Mouse (Mus musculus): ENCODE measurements around the gene F11r.
A peak's percentile ranks its signal among the peaks of the same experiment; 100 is the strongest.

The F11r gene

GRCm38 (mm10) chr1:171437264-171438013, at the start of gene F11r:
Gene F11r, plus strand, starts transcription at chr1:171437535.
- peak; percentile 68 for DNase-seq

DNA sequence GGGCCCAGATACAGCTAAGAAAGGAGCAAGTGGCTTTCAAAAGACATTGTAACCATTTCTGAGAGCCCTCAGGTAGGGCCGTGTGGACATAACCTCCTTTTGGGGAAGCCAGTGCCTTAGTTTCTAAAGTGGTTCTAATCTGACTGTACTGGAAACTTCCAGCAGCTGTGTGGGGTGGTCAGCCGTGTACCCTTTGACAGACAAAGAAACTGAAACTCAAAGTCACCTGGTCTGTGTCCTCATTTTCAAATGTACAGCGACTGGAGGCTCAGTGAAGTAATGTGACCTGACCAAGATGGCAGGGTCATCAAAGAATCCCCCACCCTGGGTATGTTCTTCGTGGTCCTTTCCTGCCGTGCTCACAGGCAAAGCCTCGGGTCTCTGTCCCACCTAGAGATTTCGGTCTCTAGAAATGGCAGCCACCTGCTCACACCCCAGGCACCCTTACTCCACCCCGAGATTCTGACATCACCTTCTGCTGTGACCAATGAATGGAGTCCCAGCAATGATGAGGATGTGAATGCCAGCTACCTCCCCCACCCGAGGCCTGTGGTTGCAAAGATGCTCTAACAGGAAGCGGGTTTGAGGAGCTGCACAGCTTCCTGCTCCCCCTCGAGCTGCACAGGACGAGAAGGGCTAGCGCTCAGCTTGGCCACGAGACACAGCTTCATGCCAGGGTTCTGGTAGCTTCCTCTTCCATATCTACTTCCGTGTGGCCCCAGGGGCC, 48.8 kb upstream of the F11r start, which contains the start of gene Arhgap30:
Arhgap30 (plus strand) TSS at position 579 of the 727 bp plus-strand sequence.
- no peak for DNase-seq

DNA sequence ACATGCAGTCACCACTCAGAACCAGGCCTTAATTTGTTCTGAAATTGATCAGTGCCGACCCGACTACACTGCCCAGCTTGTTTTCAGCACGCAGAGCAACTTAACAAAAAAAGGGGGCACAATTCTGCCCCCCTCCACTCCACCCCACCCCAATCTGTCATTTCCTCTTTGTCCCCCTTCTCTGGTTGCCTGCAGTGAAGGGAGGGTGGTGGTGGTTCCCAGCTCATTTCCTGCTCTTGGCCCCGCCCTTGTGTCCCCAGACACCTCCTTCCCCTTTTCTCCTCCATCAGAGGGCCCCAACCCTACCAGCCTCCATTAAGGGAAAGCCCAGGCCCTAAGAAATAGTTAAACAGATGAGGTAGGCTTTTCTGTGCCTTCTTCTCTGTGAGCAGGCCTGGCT, 47.2 kb upstream of the F11r start:
- no peak for DNase-seq

DNA sequence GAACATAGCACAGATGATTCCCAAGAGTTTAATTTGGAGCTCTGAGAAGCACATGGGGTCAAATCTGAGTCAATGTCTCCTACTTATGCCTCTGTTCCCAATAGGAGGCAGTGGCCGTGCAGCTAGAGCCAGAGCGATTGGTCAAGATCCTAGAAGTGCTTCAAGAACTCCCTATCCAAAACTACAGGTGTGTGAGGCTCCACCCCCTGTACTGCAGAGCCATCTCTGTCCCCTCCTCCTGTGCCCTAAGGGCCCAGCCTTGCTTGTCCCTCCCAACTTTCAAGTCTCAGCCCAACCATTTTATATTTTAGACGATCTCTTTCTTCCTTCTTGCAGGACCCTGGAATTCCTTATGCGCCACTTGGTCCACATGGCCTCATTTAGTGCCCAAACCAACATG, 35.5 kb upstream of the F11r start:
- DNase-seq, result no peak

DNA sequence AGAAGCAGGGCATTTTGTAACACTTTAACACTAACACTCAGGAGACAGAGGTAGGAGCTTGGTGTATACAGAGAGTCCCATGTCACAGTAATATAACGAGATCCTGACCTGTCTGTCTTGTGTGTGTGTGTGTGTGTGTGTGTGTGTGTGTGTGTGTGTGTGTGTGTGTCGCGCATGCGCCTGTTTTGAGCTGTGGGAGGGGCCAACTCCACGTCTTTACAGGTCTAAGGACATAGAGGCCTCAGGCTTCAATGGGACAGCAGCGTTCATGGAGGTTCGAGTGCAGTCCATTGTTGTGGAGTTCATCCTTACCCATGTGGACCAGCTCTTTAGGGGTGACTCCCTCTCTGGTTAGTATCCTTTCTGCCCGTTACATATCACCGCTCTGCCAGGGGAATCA, 34.3 kb upstream of the F11r start:
- DNase-seq, result no peak

DNA sequence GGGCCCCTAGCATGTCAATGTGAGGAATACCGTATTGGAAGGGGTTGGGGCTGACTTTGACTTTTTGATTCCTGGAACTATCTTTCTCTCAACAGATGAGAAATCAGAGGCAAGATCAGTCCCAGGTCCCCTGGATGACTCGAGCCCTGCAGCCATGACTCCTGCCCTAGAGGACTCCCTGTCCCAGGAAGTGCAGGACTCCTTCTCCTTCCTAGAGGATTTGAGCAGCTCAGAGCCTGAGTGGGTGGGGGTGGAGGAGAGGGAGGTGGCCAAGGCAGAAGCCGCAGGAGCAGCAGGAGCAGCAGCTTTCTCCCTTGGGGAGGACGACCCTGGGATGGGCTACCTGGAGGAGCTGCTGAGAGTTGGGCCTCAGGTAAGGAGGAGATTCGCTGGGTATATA, 30.1 kb upstream of the F11r start:
- DNase-seq, result no peak

DNA sequence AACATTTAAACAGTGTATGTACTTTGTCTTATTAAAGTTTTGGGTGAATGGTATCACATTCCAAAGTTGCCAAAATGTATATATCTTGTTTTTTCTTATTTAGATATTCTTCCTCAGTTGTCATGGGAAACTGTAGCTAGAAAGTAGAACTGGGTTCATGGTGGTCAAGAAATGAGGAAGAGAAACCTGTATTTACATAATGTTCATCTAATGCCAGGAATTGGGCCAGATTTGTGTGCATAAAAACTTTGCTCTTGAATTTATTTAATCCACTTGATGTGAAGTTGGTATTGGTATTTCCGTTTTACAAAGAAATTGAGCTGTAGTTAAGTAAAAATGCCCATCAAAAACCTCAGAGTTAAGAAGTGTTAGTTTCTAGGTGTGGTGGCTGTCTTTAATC, 27.1 kb upstream of the F11r start:
- DNase-seq, result no peak

DNA sequence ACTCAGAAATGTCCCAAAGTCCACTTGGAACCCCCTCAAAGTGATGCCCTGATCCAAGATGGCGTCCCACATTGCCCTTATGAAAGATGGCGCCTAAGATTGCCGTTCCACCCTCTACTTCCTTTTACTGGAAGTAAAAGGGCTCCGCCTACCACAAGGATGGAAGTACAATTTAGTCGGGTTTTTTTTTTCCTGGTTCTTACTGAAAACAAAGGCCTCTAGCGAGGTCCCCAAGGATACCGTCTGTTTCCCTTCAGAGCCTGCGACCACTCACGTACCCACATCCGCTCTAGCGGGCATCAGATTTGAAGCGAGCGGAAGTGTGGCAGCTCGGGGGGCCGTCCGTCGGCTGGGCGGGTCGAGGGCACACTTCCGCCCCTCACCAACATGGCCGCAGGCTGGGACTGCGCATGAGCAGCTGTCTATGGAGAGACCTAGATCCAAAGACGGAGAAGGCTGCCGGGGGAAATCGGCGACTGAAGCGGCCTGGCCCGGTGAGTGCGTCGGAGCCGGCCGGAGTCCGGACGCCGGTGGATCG, 26.3 kb upstream of the F11r start, which contains the start of gene Usf1:
Usf1 (plus strand) TSS at position 367 of the 538 bp plus-strand sequence.
- DNase-seq, result peak; percentile 98

DNA sequence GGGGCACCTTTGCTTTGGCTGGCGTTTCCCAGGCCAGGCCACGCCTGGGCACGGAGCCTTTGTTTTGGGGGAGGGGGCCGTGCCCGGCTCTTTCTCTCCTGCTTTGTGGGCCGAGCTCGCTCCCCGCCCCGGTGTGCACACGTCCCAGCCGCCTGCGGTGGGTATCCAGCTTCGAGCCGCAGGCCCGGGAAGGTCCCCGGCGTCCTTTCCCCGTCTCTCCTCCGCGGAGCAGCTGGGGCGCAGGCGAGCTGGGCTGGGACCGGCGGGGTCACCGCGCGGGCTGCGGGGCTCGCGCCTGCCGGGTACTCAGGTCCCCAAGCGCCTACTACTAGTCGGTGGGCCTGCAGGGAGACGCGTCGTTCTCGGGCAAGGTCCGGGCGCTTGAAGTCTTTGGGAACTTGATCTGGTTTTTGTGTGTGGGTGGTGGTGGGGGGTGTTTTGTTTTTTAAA, 25.8 kb upstream of the F11r start:
- DNase-seq, result no peak

GRCm38 (mm10) chr1:171412001-171412441, 25.3 kb upstream of the F11r start:
- peak; percentile 64 for DNase-seq

DNA sequence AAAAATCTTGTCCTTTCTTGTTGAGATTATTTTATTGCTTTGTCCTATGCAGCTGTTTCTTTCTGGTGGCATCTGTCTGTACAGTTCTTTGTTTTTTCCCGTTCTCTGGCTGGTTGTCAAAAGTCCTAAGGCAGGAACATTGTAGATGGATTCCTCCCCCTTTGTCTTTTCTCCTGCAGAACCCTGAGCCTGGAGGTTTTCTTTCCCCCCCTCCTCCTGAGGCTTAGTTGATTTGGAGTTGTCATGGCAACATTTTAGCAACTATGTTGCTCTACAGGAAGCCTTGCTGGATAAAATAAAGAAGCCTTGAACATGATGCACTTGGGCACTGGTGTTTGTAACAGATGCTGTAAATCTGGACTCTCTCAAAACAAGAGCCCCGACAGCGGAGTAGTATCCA, 24.9 kb upstream of the F11r start:
- DNase-seq, result peak; percentile 65

DNA sequence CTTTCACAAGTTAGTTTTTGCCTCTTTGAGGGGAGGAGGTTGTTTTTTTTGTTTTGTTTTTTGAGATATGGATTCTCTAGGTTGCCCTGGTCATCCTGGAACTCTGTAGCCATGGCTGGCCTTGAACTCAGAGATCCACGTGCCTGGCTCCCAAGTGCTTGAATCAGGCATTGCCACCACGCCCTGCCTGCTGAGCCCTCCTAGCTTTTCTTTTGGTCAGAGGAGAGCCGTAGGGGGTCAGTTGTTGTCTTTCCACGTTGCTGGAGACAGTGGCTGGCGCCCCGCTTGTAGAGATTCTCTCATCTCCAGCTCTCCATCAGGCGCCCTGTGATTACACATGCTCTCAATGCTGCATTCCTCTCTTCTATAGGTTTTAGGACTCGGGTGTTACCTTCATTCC, 23.7 kb upstream of the F11r start:
- DNase-seq, result no peak

DNA sequence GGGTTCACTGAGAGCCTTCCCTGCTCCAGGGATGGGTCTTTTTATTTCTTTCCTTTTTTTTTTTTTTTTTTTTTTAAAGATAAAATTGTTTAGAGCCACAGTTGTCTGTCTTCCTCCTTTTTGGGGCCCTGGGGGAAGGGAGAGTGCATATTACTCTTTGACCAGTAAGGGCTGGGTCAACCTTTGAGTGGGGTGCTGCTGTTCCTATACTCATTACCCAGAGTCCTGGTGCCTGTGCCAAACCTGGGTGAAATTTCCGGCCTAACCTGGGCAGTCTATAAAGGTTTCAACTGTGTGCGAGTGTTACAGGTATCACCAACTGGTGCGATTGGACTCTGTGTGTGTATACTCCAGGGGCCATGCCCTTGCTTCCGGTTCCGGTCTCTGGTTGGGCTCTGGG, 18.7 kb upstream of the F11r start, which contains the start of gene Tstd1:
Tstd1 (plus strand) TSS at position 213 of the 400 bp plus-strand sequence.
- no peak for DNase-seq

DNA sequence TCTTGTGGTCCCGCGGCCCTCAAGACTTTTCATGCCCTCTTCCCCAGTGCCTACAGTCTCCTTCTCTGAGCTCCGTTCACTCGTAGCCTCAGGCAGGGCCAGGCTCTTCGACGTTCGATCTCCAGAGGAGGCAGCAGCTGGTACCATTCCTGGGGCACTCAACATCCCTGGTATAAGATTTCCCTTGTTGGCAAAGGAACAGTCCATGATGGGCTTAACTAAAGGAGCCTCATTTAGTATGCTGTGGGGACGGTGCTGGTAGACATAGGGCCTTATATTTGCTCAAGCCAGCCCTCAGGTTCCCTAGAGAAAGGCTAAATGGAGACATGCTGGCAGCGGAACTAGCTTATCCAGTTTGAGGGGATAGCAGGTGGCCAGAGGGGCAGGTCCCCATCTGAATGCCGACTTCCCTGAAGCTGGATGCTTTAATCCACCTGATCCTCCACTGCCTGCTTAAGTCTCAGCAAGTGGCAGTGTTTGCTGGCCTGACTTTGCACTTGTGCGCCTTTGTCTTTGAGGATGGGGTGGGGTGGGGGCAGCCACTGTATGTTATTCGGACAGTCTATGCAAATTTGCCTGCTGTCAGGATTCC, 17.9 kb upstream of the F11r start:
- no peak for DNase-seq

- no peak for DNase-seq
These were observed 17.4 kb upstream of the F11r start for GRCm38 (mm10) chr1:171419905-171420304.

DNA sequence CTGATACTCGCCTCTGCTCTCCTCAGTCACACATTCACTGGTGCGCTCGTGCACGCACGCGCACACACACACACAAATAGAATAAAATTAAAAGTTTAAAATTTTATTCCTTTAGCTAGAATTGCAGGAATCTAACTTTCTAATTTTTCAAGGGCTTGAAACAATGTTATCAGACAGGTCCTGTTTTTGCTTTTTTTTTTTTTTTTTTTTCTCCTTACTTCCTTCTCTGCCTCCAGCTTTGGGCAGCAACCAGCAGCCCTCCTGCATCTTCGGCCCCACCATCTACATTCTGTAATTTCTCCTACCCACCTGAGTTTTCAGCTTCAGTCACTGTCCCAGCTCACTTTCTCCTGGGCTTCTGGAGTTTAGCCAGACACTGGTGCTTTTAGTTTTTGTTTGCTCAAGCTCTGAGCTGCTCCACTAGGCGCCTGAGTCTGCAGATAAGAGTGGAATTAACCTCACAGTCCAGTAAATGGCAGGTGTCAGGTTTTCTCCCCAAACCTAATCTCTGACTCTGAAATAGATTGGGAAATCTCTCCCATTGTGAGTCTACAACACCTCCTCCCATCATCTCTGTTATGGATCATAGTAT, 14.7 kb upstream of the F11r start:
- DNase-seq, result no peak

- DNase-seq, result no peak
These were observed 12.7 kb upstream of the F11r start for GRCm38 (mm10) chr1:171424638-171425037.

DNA sequence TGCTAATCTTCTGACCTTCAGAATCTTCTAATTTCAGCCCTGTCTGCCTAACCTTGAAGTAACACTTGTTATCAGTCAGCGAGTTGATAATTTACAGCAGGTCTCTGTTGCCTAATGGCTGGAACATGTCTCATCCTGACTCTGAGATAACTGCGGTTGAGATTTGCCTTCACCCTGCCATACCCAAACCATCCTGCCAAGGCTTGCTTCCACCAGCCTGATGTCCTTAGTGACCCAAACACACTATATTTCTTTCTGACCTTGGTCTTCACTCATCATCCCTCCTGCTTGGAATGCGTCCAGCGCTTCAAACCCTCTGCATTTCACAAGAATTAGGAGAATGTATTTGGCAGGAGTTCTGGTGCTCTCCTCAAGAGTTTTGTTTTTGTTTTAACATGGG, 12.2 kb upstream of the F11r start:
- no peak for DNase-seq

GRCm38 (mm10) chr1:171432158-171432557, 5.2 kb upstream of the F11r start:
- no peak for DNase-seq

DNA sequence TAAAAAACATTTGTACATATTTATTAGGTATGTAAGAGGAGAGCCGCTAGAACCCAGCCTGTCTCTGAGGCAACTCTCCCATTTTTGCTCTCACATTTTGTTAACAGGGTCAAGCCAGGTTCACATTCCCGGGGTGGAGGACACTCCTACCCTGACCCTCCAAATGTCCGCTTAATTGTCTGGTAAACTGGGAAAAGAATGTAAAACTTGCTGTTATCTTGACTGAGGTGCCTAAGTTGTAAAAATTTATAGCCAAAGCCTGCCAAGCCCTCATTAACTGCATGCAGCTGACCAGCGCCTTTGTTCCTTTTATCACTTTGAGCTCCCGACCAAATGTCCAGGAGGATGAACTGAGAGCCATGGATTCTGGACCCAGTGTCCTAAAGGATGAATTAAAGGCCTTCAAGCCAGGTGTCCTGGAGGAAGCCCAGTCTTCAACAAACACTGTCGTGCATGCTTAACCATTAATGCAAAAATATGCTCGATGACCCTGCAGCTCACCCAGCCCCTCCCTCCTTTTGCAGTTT, 2.0 kb upstream of the F11r start:
- no peak for DNase-seq

- no peak for DNase-seq
These were observed 1.4 kb upstream of the F11r start for GRCm38 (mm10) chr1:171435974-171436373.

DNA sequence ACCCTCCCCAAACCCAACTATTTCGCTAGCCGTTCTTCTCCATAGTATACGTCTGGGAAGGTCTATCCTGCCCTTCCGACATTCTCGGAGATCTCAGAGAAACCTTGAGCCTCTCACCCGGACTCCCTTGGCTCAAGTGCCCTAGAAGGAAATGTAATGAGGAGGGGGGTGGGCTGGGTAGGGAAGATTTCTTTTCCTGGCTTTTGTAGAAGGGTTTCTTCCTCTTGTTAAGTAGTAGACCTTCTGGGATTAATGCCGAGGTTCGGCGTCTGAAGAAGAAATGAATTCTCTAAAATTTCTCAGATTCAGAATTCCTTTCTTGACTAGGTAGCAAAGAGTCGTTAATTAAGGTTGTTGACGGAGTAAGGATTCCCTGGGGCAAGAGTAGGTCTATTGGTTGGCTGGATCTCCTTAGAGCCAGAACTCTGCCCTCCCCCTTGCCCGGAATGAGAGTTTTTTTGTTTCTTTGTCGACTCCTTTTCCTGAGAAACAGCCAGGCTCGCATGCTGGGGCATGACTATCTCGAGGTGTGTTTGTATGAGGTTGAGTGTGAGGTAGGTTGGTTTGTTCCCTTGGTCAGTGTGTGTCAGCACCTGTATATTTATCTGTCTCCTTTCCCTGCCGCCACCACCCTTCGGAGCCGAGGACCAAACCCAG, 807 bp downstream of the F11r start:
- DNase-seq, result peak; percentile 10

All from retina, postnatal 1 day (tissue).